Mouse (Mus musculus) layer of hippocampus, postnatal 25 days (tissue): ENCODE measurements at regions not wholly inside any gene's neighbourhood (a gene's known extent, or its start where the extent isn't known, plus 50 kb on each side); places are given as distances from the start of the nearest gene placed in this dataset.

Experiments used
- DNase-seq, 2 experiments: peaks; one replicate each; pipeline ENCODE4 v3.0.0; 2022; ENCODE audit warnings: mixed read lengths in 2 of 2, low spot score in 1 of 2; ENCODE audit errors: extremely low spot score in 1 of 2

DNA sequence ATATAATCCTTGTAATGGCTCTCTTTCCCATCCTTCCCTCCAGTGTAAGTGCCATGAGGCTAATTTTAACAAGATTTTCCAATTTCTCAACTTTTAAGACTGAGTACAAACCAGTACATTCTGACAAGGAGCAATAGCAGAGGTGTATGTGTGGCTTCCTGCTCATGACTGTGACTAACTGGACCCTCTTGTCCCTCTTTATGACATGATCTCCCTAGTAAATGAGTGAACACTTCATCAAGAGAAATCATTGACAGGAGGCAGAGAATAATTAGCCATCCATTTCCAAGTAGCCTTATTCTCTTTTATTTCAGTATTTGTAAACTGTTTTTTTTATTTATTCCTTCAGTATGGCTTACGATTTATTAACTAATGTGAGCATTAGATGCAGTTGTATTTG lies 497.7 kb upstream of the Adamts5 start:
- no peak for DNase-seq

DNA sequence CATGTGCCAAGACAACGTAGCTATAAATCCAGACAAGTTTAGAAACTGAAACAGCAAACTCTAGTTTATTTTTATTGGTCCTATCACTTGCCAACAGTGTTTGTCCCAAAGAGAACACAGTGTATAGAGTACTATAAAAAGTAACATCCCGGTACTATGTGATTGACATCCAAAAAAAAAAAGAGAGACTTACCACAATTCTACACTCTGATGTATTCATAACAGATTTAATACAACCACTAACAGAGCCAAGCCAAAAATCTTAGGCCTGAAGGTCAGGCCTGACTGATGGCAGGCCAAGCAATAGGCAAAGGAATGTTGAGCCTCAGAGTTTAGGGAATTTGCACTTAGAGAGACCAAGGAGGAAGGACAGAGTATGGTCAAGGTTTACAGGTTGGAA lies 495.9 kb upstream of the Adamts5 start:
- DNase-seq = no peak

- no peak for DNase-seq
Observed at GRCm38 (mm10) chr16:86389063-86389723, 487.6 kb upstream of the Adamts5 start.

- no peak for DNase-seq
Observed at GRCm38 (mm10) chr16:86388128-86388527, 486.5 kb upstream of the Adamts5 start.

DNA sequence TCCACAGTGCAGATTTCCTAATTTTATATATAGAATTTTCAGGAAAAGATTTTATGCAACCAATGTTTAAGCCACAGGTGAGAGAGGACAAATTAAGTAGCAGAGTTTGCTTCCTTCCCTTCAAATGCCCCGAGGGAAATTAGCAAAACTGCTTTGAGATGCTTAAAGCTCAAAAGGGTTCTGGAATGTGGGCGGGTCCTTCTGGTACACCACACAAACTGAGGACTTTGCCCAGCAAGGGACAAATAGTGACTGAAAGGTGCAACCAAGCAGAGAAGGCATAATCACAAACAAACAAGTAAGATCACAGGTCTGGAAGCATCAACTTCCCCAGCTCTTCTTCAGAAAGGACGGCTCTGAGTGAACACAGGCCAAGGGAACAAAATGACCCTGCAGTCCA lies 476.4 kb upstream of the Adamts5 start:
- no peak for DNase-seq

DNA sequence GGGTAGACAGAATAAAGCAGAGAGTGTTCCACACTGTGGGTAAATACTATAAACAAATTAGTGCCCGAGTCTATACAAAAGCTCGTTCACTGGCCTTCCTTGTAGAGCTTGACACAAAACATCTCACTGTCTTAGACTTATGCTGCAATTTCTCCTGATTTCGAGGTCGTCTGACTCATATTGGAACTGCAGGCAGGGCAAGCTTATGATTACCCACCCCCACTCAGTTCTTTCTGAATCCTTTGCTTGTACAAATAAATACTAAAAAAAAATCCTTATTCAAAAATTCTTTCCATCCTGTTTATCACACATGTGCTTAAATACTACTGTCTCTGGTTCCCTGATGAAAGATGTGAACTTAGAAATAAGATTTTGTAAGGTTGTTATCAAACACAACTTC lies 470.0 kb upstream of the Adamts5 start:
- DNase-seq = no peak

- no peak for DNase-seq
Observed at GRCm38 (mm10) chr16:86368449-86368848, 466.8 kb upstream of the Adamts5 start.

- DNase-seq = no peak
Observed at GRCm38 (mm10) chr16:86366197-86366596, 464.6 kb upstream of the Adamts5 start.

GRCm38 (mm10) chr16:86361099-86361498 lies 459.5 kb upstream of the Adamts5 start:
- no peak for DNase-seq

GRCm38 (mm10) chr16:86355036-86355435 lies 453.4 kb upstream of the Adamts5 start:
- no peak for DNase-seq

GRCm38 (mm10) chr16:86347753-86348152 lies 446.1 kb upstream of the Adamts5 start:
- no peak for DNase-seq

- no peak for DNase-seq
Observed at GRCm38 (mm10) chr16:86346916-86347315, 445.3 kb upstream of the Adamts5 start.

DNA sequence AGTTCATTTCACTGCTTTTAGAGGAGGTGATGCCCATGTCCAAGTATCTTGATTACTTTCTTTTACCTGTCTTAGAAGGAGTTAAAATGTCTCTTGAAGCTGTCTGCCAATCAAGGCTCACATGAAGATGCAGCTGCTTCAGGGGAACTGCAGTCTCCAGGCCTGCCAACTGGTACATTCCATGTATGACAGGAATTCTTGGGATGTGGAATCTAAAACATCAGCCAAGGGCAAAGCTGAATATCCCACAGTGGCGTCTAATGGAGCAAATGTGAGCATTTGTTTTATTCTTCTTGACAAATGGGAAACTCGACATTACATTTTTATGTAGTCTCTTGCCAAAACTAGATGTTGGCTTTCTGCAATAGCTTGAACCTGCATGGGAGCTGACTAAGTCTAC lies 438.7 kb upstream of the Adamts5 start:
- no peak for DNase-seq

GRCm38 (mm10) chr16:86325406-86325805 lies 423.8 kb upstream of the Adamts5 start:
- DNase-seq = no peak

- DNase-seq = no peak
Observed at GRCm38 (mm10) chr16:86318898-86319297, 417.3 kb upstream of the Adamts5 start.

DNA sequence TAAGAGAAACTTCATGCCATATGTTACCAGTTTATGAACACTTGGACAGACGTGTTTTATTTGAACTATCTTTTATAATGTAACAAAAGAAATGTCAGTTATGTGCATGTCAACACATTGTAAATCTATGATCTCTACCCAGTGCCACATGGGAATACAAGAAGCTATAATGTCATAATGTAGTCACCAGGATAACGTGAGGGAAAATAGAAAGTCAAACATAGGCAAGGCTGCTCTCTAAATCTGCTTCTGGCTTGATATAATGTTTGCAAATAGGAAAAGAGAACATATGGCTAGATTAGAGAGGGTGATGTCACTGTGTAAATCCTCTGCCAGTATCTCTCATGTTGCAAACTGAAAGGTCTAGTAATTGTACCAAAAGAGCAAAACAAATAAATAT lies 408.1 kb upstream of the Adamts5 start:
- no peak for DNase-seq

DNA sequence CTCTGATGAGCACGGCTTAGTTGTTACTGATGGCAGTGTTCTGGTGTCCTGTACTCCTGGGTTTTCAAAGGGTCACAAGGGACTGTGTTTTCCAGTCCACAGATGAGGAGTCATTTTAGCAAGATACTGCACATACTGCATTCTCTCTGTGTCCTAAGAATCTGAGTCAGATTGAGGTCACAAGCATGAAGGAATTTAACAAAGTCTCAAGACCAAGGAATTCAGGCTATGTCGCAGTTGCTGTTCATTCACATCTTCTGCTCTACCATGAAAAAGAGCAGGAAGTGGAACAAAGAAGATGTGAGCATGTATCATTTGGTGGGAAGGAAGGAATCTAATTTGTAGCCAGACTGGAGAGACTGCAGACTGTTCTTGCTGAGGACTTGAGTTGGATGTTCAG lies 402.2 kb upstream of the Adamts5 start:
- no peak for DNase-seq

DNA sequence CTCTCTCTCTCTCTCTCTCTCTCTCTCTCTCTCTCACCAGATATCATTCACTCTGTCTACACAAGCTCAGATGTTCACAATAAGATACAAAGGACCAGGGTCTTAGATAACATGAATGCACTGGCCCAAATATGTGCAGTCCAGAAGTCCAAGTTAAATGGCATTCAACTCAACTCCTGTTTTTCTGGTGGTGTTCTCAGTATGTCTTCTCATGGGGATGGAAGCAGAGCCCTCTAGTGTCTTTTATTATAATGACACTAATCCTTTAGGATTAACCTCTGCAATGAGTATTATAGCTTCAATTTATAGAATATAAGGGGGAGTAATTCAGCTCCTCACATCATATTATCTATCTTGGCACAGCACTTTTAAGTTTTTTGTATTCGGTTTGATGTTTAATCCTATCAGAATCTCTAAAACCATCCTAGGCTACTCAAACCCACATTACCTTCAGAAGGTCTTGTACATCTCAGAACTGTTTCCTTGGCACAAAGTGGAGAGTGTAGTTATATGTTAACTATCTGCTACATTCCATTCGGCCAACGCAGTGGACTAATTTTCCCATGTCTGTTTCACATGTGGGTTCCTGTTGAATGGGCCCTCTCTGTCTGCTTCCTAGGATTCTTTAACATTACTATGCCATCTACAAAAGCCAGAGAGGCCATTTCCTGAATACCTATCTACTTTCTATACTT lies 401.0 kb upstream of the Adamts5 start:
- no peak for DNase-seq

DNA sequence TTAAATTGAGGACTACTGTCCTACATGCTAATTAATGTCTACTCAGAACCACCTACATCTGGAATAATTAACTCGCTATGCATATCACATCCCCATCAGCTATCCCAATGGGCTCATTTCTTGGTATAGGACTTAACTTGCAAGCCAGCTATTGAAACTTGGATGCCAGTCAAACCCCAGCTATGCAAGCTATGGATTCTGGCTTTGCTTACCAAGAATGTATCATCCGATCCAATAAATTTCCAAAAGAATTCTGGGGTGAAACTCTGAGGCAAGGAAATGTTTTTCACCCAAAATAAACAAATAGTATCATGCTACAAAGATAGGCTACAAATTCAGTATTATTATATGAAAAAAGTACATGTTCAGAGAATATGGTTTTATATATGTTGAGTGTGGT lies 392.8 kb upstream of the Adamts5 start:
- DNase-seq = no peak

DNA sequence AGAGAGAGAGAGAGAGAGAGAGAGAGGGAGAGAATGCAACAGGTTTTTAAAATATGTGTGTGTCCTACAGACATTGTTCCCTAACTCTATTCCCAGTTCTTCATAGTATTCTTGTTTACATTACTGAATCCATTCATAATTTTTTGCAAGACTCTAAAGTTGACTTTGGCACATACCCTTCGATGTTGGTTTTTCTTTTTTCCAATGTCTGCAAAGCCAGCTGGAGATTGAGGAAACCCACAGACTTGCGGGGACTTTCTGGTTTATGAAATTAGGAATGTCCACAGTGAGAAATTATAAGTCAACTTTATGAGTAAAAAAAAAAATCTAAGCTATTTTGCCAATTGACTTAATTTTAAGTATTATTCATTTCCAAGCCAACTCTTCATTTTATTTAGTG lies 379.7 kb upstream of the Adamts5 start:
- no peak for DNase-seq

DNA sequence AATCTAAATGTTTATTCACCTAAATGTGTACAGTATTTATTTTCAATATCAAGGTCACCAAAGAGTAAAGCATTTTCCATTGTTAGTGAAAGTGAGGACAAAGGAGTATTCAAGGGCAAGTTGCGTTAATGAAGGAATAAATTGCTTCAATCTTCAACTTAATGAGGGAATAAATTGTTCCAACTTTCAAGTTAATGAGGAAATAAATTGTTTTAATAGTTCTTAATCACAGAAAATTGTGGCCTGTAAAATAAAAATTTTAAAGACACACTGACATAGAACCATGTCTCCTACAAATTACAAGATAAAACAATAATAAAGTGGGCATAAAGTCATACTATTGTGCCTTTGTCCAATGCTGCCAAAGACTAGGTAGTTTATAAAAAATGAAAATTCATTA lies 375.4 kb upstream of the Adamts5 start:
- no peak for DNase-seq

DNA sequence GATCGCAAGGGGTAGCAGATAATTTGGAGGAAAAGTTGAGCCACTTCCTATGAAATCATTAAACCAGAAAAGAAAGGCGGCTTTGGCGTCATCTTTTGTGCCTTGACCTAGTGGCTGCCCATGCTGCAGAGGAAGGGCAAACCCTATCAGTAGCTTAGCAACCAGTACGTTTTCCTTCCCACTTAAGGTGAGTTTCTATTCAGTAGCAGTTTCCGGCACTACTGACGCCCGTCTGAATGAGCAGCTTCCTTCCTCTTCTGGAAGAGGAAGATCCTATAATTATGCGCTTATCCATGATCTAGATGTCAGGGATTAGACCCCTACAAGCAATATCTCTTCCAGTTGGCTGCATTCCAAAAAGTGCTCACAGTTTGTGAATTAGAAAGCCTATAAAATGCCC lies 360.0 kb upstream of the Adamts5 start:
- no peak for DNase-seq
